Mouse (Mus musculus) adipocyte (in vitro differentiated cells): ENCODE measurements at regions not wholly inside any gene's neighbourhood (a gene's known extent, or its start where the extent isn't known, plus 50 kb on each side); places are given as distances from the start of the nearest gene placed in this dataset.

Experiments used
- DNase-seq: peaks from one replicate; pipeline ENCODE4 v3.0.0-alpha.2; 2016; ENCODE audit warnings: low spot score

DNA sequence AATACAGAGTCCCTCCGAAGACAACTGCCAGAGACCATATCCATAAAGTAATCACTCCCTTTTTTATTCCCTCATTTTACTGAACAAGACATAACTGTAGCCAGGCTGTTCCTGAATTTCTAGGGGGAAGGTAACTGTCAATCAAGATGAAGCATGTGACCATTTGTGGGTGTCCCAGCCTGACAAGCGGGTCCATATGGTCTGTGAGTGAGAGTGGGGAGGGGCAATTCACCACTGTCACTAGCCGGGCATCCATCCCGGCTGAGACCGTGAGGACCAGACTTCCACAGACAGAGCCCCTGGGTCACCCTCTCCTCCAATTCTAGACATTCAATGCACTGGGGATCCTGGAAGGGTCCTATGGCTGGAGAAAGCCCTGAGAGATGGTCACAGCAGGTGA is 54.6 kb downstream of the Gm11733 start:
- DNase-seq = no peak

DNA sequence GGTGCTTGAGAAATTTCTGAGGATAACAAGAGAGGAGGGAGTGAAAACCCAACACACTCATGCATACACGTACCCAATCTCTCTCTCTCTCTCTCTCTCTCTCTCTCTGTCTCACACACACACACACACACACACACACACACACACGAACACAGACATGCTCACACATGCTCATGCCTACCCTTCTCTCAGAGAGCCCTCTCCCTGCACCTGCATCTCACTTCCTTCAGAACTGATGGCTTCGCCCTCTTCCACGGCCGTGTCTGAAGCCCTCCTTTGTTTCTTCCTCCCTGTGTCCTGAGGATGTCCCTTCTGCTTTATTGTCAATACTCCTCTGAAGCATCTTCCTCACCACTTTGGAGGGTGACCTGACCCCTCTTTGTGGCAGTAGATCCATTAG is 56.4 kb downstream of the Gm11733 start:
- no peak for DNase-seq

DNA sequence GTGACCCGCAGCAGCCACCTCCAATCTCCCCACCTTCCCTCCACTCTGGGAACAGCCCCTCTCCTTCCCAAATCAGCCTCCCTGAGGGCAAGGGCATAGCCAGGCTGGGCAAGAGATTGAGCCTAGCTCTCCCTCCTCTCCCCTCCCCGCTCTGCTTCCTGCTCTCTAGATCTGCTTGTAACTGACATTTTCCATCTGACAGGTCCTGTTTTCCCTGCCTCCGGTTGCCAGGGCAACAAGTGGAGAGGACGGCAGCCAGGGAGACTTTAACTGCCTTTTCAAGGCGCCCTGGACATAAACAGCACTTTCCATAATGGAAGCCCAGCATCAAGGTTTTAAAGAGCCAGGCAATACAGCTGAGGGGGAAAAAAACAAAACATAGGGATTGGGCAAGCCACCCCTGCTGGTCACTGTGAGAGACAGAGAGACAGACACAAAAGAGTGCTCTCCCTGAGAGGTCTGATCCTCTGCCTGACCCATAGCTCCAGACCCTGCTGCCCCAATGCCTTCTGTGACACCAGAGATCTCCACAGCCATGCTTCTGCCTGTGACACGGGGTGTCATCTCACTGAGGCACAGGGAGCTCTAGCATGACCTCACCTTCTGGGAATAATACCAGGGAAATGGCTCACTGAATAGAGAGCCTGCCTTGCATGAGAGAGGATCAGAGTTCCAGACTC is 57.2 kb downstream of the Gm11733 start:
- peak; percentile 22 for DNase-seq

DNA sequence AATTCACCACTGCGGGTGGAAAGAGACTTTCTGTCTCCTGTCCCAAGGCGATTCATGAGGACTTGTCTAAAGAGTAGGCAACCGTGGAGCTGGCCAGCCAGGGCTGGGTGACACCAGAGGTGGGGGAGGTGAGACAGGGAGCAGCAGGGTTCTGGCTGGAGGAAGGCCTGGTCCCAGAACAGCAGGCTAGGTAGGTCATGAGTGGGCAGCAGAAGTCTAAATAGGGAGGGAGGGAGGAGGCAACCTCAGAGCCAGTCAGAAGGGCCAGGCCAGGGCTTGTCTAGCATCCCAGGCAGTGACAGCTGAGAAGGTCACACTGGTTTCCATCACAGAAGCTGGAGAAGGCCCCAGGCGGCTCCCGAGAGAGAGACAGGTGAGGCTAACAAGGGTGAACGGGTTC is 59.0 kb downstream of the Gm11733 start:
- DNase-seq = peak; percentile 10

DNA sequence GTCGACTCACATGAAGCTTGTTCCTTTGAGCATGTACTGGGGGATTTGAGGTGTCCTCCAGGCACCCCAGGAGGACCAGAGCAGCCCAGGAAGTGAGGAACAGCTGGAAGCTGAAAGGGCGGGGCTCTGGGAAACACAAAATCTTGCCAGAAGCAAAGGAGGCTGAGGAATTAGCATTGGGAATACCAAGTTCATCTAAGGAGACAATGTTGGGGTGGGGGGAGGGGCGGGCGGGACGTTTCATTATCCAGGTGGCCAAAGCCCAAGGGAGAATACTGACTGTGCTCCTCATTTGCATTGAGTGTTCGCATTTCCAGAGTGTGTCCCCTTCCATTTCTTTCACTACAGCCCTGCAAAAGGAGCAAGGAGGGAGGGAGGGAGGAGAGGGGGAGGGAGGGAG is 60.3 kb downstream of the Gm11733 start:
- DNase-seq = no peak

DNA sequence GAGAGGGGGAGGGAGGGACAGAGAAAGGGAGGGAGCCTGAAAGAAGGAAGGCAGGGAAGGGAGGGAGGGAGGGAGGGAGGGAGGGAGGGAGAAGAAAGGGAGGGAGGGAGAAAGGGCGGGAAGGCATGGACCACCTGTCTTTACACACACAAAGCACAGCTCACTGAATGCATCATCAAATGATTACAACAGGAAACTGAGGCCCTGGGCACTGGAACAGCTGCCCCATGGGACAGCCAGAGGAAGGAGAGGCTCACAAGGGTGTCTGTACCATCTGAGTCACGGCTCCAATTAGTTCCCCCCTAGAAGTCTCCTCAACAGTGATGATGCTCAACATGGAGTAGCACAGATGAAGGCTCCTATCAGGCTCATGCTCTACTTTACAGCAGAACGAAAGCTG is 60.8 kb downstream of the Gm11733 start:
- DNase-seq = no peak

DNA sequence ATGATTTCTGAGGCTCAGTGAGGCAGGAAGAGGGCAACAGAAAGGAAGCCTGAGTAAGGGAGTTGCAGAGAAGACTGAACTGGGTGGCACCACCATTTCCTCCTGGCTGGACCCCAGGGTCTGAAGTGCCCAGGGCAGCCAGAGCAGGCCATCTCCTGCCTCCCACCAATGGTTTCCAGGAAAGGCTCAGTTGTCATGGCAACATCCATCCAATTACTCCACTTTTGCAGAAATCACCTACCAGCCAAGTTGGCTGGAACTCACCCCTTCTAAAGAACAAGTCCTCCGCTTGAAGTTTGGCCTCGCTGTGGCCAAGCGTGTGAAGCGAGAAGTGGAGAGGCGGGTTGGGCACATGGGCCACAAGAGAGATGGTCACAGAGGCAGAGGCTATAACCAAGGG is 67.8 kb downstream of the Gm11733 start:
- DNase-seq = no peak

DNA sequence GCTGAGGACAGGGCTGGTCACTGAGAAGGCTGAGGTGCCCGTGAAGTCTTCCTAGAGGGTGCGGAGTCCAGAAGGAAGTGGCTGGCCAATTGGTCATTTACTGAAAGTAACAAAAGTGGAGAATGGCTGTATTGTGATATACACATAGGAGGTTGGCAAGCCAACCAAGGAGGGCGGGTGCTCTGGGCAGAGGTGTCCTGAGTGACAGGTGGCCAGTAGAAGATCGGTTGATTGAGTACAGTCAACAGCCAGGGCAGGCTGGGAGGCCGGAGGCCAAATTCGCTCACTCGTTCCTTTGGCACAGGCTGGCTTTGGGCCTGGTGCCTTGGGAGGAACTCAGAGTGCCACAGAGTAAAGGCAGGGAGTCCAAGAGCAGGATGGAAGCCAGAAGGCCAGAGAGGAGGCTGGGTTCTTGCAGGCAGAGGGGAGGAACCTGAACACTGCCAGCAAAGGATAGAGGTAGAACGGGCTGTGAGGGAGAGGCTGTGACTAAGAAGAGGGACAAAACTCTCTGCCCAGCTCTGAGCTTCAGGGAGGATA is 68.3 kb downstream of the Gm11733 start:
- peak; percentile 86 for DNase-seq

DNA sequence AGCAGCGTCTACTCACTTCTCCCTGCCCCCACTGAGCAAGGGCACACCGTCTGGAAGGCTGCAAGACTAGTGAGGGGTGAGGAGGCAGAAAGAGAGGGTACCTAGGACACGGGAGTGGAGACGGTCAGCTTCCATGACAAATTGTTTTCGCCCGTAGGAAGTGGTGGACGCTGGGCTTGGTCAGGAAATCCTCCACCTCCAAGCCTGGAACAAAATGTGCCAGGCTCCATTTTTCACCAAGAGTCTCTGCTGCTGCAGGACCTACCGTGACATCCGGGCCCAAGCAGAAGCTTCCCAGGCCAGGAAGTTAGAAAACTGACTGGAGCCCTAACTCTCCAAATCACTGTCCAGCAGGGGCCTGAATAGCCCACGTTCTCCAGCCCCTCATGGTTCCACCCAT is 69.9 kb downstream of the Gm11733 start:
- DNase-seq = no peak

DNA sequence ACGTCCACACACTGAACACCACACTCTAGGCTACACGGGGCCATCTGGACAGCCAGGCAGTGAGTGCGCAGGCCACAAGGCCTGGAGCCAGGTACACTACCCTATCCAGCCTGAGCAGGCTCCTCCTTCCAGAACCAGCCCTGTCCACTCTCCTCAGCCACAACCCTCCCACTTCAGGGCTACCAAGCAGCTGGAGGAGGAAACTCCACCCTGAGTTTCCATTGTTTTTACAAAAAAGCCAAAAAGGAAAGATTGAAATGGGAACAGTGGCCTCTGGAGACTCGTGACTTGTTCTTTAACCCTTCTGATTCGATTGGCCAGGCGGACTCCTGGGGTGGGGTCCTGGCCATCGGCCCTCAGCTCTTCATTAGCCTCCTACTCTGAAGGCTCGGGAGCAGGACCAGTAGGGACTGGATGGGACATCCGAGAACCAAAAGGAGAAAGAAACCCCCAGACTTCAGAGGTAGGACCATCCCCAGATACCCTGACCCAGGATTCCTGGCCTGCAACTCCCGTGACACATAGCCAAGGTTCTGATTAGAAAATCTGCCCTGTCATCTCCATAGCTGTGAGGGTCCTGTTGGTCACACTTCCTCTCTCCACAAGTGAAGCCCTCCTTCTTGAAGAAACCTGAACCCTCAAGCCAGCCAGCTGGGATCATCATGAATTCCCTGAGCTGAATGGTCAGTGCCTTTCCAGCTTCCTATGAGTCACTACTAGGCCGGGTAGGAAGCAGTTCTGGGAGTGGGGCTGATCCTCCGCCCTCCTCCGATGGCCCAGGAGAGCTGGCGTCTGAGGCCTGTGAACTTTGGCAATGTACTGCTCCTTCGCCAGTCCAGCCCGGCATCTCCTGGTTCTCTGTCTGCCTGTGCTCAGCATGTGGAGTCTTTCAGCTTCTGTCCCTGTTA is 73.6 kb downstream of the Gm11733 start:
- DNase-seq = peak; percentile 71

DNA sequence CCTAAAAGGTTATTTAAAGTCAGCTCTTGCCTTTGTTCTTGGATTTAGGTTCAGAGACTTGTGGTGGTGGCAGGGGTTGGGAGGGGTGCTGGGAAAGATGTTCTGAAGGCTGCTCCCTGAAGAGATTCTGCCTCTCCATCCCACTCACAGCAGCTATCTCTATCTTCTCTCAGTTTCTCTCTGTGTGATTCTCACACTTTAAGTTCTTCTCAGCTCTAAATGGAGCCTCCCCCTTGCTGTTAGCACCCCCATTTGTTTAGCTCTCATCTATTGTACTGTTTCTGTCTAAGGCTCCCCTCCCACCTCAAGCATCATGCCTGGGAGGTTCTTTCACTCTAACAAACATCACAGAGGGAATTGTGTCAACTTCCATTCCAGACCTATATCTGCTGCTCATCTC is 75.7 kb downstream of the Gm11733 start:
- DNase-seq = no peak

DNA sequence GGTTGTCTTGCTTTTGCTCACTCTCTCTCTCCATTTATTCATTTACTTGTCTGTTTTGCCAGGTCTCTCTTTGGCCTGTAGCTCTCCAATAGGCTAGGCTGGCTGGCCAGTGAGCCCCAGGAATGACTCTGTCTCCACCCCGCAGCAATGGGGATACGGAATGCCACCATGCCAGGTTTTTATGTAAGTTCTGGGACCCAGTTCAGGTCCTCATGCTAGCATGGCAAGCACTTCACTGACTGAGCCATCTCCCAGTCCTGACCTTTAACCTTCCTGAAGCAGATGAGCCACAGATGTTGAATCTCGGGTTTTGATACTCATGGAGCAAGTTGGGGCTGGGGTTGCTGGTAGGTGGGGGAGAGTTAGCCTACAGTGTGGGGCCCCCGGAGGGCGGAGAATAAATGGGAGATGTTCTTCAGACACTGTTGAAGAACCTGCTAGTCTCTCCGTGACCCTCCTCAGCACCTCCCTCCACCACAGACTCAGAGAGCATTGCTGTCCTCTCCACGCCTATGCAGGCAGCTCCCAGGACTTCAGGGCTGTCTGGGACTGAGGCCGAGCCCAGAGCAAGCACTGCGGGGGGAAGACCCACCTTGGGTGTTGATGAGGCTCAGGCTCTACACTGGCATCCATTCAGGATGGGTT is 83.9 kb downstream of the Gm11733 start:
- DNase-seq = peak; percentile 61

DNA sequence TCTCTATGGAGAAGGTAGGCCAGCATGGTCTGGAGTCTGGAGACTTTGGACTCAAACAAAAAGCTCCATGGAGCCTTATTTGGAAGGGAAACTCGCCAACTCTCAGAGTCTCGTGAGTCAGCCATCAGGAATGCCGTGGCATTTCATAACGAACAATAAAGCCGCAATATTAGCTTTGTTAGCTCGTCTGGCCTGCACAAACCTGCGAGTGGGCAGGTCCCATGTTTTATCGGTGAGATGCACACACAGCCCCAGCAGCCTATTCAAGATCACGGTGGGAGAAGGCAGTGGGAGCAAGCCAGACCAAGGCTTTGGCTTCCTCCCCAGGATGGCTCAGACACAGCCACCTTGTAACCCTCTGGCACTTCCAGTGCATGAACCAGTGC is 84.4 kb downstream of the Gm11733 start:
- DNase-seq = peak; percentile 82

DNA sequence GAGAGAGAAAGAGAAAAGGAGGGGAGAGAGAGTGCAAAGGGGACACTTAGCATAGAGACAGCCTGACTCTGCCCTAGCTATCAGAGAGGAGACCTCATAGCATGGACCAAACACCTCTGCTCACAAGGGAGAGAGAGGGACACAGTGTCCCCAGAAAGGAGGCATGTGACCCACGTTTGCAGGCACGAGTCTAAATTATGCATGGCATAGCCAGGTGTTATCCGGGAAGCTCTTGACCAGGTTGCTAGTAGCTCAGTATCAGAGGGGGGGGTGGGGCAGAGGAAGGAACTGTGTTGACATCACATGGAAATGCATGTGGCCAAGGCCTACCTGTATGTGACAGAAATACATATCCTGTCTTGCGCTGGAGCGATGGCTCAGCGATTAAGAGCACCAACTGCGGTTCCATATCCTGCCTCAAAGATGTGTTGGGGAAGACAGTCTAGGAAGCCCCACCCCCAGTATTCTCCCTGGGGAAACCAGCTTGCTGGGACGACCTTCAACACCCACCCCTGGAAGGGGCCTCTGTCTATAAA is 84.5 kb upstream of the Tnrc6c start:
- DNase-seq = no peak

DNA sequence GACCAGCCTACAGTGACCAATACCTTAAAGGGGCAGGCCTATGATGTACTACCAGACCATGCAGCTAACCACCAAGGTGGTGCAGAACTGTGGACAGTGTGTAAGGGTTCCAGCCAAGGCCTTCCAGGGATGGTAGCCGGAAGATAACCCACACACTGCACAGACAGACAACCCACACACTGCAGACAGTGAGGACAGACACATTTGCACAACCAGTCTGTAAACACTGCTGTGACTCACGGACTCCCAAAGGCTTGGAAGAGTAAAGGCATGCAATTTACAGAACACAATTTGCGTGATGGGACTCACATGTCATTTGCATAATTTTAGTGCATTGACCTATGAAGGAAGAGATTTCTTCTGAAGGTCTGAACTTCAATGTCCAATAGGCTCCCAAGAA is 82.2 kb upstream of the Tnrc6c start:
- no peak for DNase-seq

DNA sequence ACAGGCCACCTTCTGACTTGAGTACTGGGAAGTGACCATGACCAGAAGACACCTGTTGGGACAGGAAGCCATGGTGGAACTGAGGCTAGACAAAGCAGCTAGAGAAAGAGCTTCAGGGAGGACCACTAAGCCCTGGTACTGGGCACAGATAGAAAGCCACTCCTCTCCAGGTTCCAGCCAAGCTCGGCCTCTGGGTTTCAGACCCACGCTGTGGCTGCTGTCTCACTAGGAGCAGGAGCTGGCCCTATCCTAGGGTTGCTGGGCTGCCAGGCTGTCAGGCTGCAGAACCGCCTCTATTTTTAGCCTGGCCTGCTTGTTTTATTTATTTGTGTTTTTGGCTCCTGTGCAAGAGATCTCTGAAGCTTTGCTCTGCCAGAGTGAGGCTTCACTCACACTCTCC is 79.4 kb upstream of the Tnrc6c start:
- DNase-seq = peak; percentile 87

DNA sequence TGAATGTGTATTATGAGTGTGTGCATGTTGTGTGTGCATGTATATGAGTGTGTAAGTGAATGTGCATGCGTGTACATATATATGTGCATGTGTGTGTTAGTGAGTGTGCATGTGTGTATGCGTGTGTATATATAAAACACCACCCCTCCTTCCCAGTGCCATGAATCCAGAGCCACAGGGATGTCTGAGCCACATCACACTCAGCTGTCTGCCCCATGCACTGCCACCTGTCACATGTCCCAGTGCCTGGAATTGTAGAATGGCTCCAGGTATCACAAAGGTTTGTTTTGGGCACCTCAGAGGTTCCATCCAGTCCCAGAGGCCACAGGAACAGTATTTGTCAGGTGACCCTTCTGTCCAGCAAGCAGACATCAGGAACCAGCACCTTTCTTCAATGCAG is 75.0 kb upstream of the Tnrc6c start:
- DNase-seq = no peak

DNA sequence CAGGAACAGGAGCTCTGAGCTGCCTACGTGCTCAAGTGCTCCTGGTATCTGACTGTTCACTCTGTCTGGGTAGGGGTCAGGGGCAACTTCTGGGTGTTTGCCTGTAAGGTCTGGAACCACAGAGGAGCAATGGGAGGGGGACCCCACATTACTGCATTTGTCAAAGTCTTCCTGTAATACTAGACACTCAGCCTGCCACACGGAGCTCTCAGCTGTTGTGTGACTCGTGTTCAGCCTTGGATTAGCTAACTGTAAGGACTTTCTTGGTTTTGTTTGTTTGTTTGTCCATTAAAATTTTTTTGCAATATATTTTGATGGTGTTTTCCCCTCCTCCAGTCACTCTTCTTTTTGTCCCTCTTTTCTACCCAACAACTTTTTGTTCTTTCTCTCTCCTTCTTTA is 74.4 kb upstream of the Tnrc6c start:
- DNase-seq = no peak

DNA sequence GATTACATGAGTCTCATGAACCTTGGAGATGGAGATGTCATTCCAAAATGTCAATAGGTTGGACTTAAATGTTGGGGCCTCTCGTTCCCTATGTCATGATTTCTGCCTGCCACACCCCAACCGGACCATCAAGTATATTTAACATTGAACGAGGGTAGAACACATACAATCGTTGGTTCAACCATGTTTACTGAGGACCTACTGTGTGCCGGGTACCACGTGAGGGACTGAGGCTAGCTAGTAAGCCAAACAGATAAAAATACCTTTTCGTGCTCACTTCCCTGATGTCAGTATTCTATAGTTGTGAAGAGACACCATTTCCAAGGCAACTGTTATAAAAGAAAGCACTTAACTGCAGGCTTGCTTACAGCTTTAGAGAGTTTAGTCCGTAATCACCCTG is 70.6 kb upstream of the Tnrc6c start:
- no peak for DNase-seq

DNA sequence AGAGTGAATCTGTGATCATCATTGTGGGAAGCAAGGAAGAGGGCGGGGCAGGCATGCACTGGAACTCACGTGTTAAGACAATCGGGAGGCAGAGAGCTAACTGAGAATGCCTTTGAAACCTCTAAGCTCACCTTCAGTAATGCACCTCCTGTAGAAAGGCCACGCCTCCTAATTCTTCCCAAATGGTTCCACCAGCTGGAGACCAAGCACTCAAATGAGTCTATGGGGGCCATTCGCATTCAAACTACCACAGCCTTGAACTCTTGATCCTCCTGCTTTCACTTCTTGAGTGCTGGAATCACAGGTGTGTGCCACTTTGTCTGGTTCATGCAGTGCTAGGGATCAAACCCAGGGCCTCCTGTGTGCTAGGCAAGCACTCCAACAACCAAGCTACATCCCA is 68.5 kb upstream of the Tnrc6c start:
- DNase-seq = no peak

DNA sequence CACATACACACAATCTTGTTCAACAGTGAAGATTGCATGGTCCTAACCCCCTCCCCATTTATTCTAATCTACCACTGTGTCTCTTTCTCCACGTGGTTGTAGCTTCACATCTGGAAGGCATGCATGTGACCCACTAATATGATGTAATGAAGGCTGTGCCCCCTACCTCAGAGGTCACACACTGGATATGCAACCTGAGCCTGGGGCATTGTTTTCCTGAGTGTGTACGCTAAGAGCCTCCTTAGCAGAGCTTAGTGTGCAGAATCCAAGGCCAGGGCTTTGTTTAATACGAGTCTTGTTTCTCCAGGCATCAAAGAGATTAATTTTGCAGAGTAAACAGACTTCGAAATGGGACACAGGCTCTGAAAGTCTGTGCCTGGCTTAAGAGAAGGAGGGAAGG is 68.0 kb upstream of the Tnrc6c start:
- no peak for DNase-seq

DNA sequence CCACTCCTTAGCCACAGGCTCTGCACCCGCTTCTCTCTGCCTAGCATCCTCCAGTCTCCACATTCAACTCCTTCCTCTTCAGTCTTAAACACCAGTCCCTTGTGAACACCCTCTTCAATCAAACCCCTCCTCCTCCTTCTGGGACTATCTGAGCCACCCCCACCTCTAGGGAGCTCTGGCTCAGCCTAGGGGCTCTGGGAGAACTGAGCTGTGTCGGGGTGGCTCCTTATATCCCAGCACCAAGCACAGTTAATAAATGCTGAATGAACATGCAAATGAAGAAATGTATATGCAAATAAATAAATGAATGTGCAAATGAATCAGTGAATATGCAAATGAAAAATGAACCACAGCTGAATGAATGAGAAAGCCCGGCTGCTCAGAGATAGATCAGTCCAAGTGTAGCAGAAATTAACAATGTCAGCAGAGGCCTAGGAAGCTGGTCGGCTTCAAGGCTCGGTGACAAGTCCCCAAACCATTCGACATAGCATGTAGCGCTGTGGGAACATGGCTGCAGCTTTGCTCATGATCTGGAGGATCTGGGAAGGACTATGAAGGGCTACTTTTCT is 67.1 kb upstream of the Tnrc6c start:
- no peak for DNase-seq
